Mouse (Mus musculus): ENCODE results near the gene Slc6a4.
"Not testable (repeated sequence)": the region's sequence is repeated elsewhere in the genome, so short reads cannot be mapped to it uniquely, and the experiment has no call there.

The Slc6a4 gene

DNA sequence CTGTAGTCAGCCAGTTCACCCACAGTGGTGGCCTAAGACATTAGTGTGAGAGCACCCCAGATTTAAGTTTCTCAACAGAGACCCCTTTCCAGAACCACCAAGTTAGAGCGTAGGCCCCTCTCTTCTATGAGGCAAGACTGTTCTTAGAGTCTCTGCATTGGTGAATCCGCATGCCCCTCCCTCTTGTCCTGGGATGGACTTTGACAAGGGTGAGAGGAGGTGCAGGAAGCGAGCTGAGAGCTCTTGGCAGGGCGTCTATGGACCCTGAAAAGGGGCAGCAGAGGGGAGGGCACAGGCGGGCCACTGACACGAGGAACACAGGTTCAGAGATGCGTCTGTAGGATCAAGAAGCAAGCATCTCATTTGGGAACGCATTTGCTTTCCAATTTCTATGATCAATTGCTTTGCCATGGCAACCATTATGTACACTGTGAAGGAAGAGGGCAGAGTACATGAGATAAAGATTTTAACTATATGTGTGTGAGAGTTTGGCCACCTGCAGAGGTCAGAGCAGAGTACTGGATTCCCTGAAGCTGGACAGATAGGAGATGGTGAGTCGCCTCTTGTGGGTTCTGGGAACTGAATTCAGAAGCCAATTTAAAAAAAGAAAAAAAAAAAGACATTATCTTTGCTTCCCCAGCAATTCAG, 23.5 kb downstream of the Slc6a4 start:
- DNase-seq, result no peak

DNA sequence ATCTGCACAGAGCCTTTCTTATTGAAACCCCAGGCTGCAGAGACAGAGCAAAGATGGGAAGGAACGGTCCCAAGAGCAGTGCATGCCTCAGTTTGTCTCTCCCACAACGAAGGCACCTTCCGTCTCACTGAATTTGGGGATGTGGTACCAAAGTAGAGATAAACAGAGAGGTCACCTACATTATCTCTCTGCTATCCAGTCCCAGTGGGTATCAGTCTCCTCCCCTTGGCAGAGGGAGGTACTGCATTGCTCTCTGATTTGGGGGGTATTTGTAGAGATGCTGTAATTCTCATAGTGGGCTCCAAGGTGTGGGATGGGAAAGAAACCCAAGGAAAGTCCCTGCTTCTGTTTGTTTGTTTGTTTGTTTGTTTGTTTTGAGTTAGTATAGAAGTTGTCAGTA, 28.2 kb downstream of the Slc6a4 start:
- DNase-seq, result no peak

DNA sequence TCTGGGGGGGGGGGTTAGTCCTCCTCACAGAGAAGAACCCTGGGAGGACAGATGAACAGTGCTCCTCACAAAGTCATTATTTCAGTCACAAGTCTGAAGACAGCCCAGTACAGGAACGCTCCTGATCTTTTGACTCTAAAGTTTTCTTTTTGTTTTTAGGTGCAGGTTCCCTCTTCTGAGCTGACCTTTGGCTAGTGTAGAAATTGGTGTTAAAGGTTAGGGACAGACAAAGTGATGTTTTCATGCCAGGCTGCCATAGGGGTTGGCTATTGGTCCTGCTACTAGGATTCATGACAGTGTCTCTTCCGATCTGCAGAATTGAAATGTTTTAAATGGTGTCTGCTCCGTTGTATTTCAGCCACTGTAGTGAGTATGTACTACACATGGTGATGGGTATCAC, 29.8 kb downstream of the Slc6a4 start:
- no peak for DNase-seq

DNA sequence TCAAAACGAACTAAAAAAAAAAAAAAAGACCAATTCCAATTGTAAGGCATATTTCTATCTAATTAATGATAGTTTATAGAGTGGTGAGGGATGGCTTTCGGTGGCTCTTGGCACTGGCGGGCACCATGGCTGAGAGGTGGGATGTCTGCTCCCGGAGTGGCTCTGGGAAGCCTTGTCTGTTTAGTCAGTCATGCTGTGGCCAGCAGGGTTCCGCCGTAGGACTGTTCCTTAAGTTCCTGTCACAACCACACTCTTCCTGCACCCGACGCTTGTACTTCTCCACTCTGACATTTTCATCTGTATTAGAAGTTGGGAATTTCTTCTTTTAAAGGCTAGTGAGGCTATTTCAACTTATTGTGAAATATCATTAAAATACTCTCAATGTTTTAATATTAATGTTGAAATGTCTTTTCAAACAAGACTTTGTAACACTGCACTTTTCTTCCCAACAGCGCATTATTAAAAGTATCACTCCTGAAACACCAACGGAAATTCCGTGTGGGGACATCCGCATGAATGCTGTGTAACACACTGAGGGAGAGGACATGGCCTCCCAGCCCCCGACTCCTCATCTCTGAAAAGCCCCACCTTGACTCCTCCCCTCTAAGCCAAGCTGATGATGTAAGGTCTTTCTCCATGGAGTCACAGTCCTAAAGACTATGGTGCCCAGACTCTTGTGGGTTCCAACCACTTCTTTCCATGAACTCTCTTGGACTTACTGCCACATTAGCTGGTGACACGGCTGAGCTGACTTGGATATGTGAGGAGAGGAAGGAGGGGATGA, 32.9 kb downstream of the Slc6a4 start:
- DNase-seq, result no peak

DNA sequence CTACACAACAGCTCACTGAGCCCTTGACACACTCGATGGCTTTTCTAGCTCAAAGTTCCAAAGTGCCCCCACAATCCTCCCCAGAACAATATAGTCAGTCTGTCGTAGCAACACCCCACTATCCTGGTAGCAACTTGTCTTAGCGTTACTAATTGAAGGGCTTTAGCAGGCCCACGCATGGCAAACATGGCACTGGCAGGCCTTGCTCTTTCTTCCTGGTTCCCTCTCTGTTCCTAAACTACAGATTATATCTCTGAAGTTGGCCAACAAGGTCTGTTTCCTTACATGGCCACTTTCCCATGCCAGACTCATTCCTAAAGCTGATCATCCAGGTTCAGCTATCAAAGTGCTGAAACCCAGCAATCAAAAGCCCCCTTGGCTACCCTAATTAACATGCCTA, 43.5 kb downstream of the Slc6a4 start:
- DNase-seq, result no peak

DNA sequence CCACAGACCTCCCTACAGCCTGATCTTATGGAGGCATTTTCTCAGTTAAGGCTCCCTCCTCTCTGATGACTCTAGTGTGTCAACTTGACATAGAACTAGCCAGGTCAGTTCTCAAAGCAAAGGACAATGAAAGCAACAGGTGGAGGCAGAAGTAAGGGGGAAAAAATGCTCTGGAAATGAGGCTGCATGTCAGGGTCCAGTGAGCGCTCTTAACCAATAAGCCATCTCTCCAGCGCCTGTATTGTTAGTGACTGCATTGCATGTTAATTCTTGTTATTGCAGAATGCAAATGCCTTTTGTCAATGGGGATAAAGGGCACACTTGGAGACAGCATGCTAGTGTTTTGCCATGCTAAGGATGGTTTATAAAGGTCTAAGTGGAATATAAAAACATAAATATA, 44.4 kb downstream of the Slc6a4 start:
- DNase-seq, result no peak

DNA sequence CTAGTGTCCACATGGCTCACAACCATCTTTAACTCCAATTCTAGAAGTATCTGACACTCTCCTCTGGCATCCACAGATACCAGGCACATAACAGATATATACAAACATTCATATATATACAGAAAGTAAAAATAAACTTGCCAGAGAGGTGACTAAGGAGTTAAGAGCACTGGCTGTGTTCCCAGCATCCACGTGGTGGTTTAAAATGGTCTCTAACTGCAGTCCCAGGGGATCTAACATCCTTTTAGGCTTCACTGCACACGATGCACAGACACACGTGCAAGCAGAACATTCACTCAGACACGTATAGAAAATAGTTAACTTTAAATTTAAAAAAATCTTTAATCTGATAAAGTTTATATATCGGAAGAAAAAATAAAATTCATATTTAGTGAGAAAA, 63.5 kb downstream of the Slc6a4 start:
- no peak for DNase-seq

DNA sequence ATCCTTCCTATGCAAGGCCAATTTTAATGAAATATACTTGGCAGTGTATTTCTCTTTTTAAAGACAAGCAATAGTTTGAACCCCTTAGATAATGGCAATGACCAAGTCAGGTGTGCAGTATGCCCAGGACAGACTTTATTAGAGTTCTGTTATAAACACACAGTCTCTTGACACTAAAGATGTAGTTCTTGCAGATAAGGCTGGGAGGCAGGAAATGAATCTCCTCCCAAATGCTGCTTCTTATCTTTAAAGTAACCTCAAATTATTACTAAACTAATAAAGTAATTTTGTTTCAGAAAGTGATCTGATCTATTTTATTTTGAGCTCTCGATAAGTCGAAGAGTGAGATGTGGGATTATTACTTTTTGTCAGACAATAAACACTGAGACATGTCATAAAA, 65.0 kb downstream of the Slc6a4 start:
- DNase-seq, result no peak

DNA sequence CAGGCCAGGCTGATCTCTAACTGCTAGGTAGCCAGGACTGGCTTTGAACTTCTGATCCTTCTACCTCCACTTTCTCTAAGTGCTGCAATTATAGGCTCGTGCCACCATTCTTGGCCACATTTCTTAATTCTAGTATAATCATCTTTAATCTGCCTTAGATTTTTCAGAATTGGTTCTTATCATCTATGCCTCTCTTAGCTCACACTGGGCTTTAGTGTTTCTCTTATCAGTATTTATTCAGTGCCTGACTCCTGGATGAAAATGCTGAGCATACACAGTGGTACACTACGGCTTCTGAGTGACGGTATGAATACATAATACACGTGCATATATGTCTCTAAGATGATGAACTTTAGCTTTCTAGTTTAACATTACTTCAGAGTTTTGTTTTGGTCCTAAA, 70.4 kb downstream of the Slc6a4 start:
- no peak for DNase-seq

DNA sequence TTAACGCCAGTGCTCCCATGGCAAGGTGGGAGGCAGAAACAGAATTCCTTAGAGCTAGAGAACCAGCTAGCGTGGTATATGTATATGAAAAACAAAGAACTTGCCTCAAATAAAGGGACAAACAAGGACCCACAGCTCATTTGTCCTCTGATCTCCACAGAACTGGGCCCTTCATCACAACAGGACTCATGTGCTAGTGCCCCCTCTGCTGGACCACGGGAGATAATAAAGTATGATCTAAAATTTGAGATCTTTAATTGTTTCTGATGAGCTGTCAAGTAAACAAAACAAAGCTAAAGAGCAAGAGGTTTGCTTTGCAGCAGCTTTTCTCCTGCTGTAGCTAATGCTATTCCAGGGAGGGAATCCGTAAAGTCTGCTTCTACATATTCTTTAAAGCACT, 72.3 kb downstream of the Slc6a4 start:
- no peak for DNase-seq

DNA sequence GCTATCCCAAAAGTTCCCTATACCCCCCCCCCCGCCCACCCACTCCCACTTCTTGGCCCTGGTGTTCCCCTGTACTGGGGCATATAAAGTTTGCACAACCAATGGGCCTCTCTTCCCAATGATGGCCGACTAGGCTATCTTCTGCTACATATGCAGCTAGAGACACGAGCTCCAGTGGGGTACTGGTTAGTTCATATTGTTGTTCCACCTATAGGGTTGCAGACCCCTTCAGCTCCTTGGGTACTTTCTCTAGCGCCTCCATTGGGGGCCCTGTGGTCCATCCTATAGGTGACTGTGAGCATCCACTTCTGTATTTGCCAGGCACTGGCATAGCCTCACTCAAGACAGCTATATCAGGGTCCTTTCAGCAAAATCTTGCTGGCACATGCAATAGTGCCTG, 78.9 kb downstream of the Slc6a4 start:
- not testable (repeated sequence) for DNase-seq

DNA sequence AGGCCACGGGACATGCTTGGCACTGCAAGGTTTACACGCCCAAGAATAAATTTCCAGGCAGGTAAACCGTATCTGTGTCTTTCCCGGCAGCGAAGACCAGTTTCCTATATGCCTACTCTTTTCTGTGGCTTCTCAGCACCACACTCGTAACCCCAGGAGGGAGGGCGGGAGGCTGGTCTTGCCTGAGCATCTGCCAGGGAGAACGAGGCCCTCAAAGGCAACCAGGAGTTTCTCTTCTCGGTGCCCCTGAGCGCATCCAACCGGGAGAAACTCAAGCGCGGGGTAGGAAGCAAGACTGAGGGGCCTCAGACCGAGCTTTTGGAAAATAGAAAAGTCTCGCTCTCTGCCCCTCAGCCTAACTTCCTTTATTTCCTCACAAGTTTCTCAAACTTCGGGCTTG, 79.4 kb downstream of the Slc6a4 start:
- no peak for DNase-seq

DNA sequence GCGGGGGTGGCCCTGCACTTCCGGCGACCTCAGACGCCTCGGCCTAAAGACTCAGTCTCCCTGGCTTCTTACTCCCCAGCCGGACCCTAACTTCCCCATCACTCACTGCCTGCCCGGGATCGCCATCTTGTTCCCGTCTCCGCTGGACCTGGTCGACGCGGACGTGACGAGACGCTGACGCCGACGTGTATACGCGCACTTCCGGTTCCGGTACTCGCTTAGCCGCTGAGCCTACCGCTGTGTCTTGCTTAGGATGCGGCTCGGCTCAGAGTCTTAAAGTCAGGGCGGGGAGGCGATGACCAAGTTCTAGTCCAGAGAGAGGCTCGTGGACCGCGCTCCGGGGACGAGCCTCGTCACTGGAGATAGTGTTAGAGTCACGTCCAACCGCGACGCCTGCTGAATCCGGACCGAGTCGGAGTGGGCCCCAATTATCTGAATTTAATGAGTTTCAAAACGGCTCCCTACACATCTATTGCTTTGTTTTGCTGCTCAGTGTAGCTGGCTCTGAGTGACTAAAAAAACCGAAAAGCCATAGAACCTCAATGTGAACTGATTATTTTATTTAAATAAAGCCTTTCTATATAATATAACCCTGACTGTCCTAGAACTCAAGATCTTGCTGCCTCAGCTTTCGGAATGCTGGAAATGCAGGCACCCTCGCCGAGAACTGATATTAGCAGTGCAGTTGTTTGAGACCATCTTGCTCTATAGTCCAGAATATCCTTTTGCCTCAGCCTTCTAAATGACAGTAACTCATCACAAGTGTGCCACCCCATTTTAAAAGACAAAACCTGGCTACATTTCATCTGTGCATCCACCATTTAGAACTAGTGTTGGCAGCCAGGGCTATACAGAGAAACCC, 80.1 kb downstream of the Slc6a4 start, which contains the start of gene Nsrp1:
Gene Nsrp1, minus strand, starts transcription at position 163 of the 862 bp plus-strand sequence.
- peak; percentile 84 for DNase-seq

DNA sequence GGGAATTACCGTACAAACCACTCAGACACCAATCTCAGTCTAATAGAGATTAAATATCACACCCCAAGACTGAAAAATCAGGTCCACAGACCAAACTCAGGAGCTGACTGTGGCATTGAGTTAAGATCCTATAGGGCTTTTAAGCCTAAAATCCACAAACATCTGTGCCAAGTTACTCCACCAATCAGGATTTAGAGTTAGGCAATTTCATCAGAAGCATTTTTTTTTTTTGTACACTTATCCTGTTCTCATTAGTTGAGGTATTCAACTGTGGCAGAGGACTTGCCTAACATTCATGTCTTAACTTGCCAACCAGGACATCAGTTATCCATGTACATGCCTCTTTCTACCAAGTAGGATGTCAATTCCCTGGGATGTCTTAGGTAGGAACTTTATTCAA, 81.0 kb downstream of the Slc6a4 start:
- DNase-seq, result no peak
